Mouse (Mus musculus): ENCODE data around the gene Enc1.

Enc1 gene

GRCm38 (mm10) chr13:97227795-97228194, 13.1 kb upstream of the Enc1 start:
- DNase-seq (ENCODE audit: low spot score): no peak

DNA sequence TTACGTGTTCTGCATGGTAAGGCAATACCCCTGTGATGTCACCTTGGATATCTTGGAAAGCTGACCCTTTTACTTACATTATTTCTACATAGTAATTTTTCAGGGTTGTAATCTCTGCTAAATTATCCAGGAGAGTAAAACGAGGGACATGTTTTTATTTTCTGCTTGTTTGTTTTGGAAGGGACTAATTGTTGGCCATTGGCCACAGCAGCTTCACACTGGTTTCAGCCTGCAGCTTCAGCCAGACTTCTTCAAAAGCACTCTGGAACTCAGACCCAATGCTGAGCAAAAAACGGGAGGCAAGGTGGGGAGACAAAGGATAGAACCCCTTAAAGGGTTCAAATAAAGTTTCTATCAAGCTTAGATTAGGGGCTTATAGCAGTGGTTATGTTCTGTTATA, 10.8 kb upstream of the Enc1 start:
- DNase-seq (ENCODE audit: low spot score): peak; percentile 69

GRCm38 (mm10) chr13:97233092-97233491, 7.8 kb upstream of the Enc1 start:
- no peak for DNase-seq (ENCODE audit: low spot score)

GRCm38 (mm10) chr13:97234785-97235417, 6.0 kb upstream of the Enc1 start:
- DNase-seq (ENCODE audit: low spot score): peak; percentile 84

DNA sequence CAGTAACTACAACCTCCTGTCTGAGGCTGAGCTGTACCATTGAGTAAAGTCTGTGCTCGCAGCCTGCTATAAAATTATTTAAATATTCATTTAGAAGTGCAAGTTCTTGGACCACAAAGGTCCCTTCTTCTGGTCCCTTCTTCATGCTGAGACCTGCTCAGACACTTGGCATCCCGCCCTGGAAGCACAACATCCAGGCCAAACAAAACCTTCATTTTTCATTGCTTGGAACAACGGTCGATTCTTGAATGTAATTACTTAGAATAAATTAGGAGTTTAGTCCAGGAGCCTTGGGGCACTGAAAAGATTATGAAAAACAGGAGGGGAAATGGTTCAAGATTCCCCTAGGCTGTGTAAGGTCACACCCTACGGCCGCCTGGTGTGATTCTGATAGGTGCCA, 5.0 kb upstream of the Enc1 start:
- DNase-seq (ENCODE audit: low spot score): no peak

GRCm38 (mm10) chr13:97237700-97238099, 3.2 kb upstream of the Enc1 start:
- no peak for DNase-seq (ENCODE audit: low spot score)

- no peak for DNase-seq (ENCODE audit: low spot score)
Observed at GRCm38 (mm10) chr13:97238181-97238981, 2.5 kb upstream of the Enc1 start.

GRCm38 (mm10) chr13:97239343-97240180, 1.3 kb upstream of the Enc1 start:
- peak; percentile 77 for DNase-seq (ENCODE audit: low spot score)

DNA sequence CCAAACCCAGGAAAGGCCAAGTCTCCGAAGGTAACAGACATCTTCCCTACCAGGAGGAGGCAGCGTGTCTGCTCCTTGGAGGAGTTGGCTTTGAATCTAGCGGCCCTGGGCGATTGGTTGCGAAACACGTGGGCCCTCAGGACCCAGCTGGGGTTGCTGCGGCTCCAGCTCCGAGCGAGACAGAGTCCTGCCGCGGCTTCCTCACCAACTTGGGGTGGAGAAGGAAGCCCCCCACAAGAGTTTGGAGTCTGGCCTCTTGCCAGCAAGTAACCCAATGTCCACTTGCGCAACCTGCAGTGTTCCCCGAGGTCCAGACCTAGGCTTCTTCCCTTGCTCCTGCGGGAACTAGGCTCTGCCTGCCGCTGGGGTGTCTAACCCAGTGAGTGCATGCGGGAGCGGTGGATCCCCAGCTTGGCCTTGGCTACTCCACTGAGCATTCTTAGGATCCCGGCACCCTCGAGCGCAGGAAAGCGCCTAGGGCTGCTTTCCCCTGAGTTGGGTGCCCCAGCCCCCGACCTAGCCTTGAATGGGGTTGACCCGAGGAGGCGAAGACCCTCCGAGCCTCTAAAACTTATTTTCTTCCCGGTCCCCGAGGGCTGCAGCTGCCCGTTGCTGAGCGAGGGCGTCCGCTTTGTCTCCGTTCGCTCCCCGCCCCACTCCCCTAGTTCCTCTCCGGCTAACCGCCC, 483 bp upstream of the Enc1 start:
- DNase-seq (ENCODE audit: low spot score): peak; percentile 93

- DNase-seq (ENCODE audit: low spot score): peak; percentile 49
Observed at GRCm38 (mm10) chr13:97241787-97242280, 929 bp downstream of the Enc1 start.

DNA sequence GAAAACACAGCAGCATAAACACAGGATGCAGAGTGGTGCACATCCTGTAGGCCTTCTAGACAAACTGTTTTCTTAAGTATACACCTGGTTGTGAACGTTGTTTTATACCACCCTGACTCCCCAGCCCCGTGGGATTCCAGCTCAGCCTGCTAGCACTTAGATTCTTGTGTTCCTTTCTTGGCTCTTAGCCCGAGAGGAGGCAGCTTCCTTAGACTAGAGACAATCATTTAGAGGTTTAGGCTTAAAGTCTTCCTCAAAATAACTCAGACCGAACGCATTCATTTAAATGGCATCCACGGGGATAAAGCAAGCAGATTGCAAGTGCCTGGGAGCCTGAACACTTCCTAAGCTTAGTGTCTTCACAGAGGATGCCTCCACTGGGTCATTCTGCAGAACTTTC, 1.8 kb downstream of the Enc1 start:
- peak; percentile 55 for DNase-seq (ENCODE audit: low spot score)

GRCm38 (mm10) chr13:97243962-97244711, 3.2 kb downstream of the Enc1 start:
- DNase-seq (ENCODE audit: low spot score): no peak

GRCm38 (mm10) chr13:97244712-97245105, 3.8 kb downstream of the Enc1 start:
- no peak for DNase-seq (ENCODE audit: low spot score)

GRCm38 (mm10) chr13:97245157-97245556, 4.3 kb downstream of the Enc1 start:
- DNase-seq (ENCODE audit: low spot score): no peak

DNA sequence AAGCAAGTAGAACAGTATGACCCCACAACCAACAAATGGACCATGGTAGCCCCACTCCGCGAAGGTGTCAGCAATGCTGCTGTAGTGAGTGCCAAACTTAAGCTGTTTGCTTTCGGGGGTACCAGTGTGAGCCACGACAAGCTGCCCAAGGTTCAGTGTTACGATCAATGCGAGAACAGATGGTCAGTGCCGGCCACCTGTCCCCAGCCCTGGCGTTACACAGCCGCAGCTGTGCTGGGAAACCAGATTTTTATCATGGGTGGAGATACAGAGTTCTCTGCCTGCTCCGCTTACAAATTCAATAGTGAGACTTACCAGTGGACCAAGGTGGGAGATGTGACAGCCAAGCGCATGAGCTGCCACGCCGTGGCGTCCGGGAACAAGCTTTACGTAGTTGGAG, 5.3 kb downstream of the Enc1 start:
- no peak for DNase-seq (ENCODE audit: low spot score)

- DNase-seq (ENCODE audit: low spot score): no peak
Observed at GRCm38 (mm10) chr13:97247754-97248153, 6.8 kb downstream of the Enc1 start.

- no peak for DNase-seq (ENCODE audit: low spot score)
Observed at GRCm38 (mm10) chr13:97249051-97249461, 8.2 kb downstream of the Enc1 start.

GRCm38 (mm10) chr13:97249507-97250078, 8.7 kb downstream of the Enc1 start:
- DNase-seq (ENCODE audit: low spot score): no peak

DNA sequence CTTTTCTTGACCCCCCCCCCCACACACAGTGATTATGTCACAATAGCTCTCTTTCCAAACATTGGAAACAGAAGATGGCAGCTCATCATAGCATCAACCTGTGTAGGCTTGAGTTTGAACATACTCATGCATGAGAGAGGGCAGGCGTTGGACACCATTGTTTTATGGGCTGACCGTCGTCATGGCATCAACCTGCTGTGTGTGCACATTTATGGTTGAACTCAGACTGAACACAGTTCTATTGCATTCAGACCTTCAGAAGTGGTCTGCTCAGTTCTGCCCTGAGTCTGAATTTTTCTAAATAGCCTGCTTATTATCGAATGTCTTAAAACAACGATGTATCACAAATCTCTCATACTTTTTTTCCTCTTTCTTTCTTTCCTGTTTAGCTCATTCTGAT, 9.2 kb downstream of the Enc1 start:
- DNase-seq (ENCODE audit: low spot score): no peak

DNA sequence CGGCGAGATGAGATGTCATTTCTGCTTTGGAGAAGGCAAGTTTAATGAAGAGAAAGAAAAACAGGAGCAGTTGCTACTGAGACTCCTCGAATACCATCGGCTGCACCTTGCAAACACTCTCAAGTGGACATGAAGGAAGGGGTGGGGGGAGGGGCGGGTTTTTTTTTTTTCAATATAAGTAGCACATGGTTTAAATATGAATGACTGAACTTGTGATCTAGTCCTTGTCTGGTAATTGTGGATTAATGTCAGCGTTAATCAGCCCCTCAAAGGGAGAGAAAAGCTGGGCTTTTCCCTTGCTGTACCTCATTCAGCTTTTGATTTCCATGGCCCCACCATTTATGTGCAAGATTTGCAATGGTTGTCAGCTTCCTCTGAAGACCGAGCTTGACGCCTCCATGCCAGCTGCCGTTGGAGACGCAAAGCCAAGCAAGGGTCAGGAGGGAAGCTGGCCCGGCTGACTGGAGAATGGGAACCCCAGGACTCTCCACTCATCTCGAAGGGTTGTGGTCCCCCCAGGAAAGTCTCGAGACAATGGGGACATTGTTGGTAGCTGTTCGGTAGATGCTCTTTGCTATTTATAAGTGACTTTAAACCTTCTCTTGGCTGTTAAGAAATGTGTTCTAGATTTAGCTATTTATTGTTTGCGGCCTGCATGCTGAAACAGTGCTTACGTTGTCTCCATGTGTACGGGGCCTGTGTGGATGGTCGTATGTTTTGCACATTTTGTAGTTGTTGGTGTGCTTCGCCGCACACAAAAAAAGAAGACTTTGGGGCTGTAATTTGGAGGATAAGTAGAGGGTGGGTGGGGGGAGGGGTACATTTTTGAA, 9.9 kb downstream of the Enc1 start:
- DNase-seq (ENCODE audit: low spot score): no peak
